Comparison of ENCODE assay signal across 9 mouse cellular contexts in the genomic region with DNA sequence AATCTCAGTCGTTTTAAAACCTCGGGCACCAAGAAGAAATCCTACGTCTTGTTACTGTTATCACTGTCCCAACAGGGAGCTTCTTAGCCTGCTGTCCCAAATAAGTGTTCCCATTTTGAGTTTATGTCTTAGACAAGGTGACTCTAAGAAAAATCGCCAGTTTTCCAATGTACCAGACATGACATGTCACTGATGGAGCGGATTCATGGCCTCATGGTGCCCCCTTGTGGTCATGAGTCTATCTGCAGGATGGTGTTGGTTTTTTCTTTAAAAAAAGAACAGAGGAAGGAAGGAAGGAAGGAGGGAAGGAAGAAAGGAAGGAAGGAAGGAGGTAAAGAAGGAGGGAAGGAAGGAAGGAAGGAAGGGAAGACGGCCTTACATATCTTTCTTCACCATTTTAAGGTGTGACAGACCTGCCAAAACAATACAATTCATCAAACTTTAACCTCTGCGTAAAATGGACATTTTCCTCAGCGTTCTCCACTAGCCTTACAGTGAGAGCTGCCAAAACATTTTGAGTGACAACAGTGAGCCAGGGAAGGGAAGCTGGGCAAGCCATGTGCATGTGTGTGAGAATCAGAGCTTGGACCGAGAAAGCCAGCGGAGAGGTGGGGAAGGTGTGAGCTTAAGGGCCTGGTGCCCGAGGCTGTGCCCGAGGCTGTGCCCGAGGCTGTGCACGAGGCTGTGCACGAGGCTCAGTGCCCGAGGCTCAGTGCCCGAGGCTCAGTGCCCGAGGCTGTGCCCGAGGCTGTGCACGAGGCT. TPM values are rescaled to one million over a fixed set of nuclear protein-coding genes. Genes with fewer than 3 reads are reported as not detected.
DNase-seq lines count a peak whose midpoint lies in the region; ATAC-seq and TF ChIP-seq lines count a peak whose summit lies in the region.
"Had no signal": no experiment of that assay in that cellular context is flagged by ENCODE, and none has a peak within 500 bp of the region (broad histone marks: within the 10 kb centered on the region; RNA-seq: fewer than 3 reads in every experiment).

No protein-coding gene starts in this region.

- no peak overlapping the region for H3K4me2 ChIP-seq in liver, embryonic 12.5 days
- no peak overlapping the region for H3K4me2 ChIP-seq in midbrain, embryonic 11.5 days
- no peak overlapping the region for H3K4me2 ChIP-seq in stomach, postnatal 0 days (replicated peaks; ENCODE audit: low read depth)
- H3K4me2 ChIP-seq: midbrain, embryonic 12.5 days had no signal

- intact Hi-C loops in gastrocnemius, postnatal 36 days (cut with DNase I) = loop anchor here (2.0 to 5.0 kb wide), 2 partner anchors 199 to 264 kb away; no protein-coding TSS in a partner anchor

- no peaks in the 10 kb centered on the region for H3K9me3 ChIP-seq in liver, embryonic 12.5 days (replicated peaks)
- no peaks in the 10 kb centered on the region for H3K9me3 ChIP-seq in midbrain, embryonic 11.5 days (ENCODE audit: control insufficient read depth, low read length)
- no peaks in the 10 kb centered on the region for H3K9me3 ChIP-seq in stomach, postnatal 0 days (ENCODE audit: control insufficient read depth, low read length)

- H3K36me3 ChIP-seq in liver, embryonic 12.5 days = no peaks in the 10 kb centered on the region
- H3K36me3 ChIP-seq in midbrain, embryonic 11.5 days (ENCODE audit: control insufficient read depth, insufficient read depth, low read length) = no peaks in the 10 kb centered on the region
- no peaks in the 10 kb centered on the region for H3K36me3 ChIP-seq in stomach, postnatal 0 days (ENCODE audit: control insufficient read depth, insufficient read depth, low read length)
- H3K36me3 ChIP-seq: midbrain, embryonic 12.5 days had no signal

- ATAC-seq in liver, embryonic 12.5 days = no peak
- no peak for ATAC-seq in midbrain, embryonic 11.5 days (ENCODE audit: low FRiP score)
- ATAC-seq in stomach, postnatal 0 days (ENCODE audit: low FRiP score, low TSS enrichment) = no peak

- TF ChIP-seq CTCF in stomach, postnatal 0 days (IDR thresholded peaks at IDR 0.05; ENCODE audit: low read depth) = peak; percentile 99

- TF ChIP-seq EP300 in stomach, postnatal 0 days (optimal IDR thresholded peaks at IDR 0.05) = no peak

- WGBS in liver, embryonic 12.5 days (ENCODE audit: insufficient replicate concordance) = 52% methylated on average over 20 of the region's 20 CpGs
- 70% methylated on average over 20 of the region's 20 CpGs for WGBS in midbrain, embryonic 11.5 days
- 65% methylated on average over 20 of the region's 20 CpGs for WGBS in stomach, postnatal 0 days

- no peaks in the 10 kb centered on the region for H3K4me1 ChIP-seq in liver, embryonic 12.5 days
- no peaks in the 10 kb centered on the region for H3K4me1 ChIP-seq in midbrain, embryonic 11.5 days (ENCODE audit: control insufficient read depth, insufficient read depth, low read length)
- no peaks in the 10 kb centered on the region for H3K4me1 ChIP-seq in stomach, postnatal 0 days (replicated peaks; ENCODE audit: control insufficient read depth, insufficient read depth)
- H3K4me1 ChIP-seq: midbrain, embryonic 12.5 days had no signal

- H3K27me3 ChIP-seq in liver, embryonic 12.5 days (replicated peaks) = 0 out of 2 replicates have a peak, but pooled peaks cover 13% of the 10 kb centered on the region
- H3K27me3 ChIP-seq in midbrain, embryonic 11.5 days (ENCODE audit: control insufficient read depth, insufficient read depth, low read length) = no peaks in the 10 kb centered on the region
- H3K27me3 ChIP-seq in stomach, postnatal 0 days (ENCODE audit: control insufficient read depth, insufficient read depth, low read length) = no peaks in the 10 kb centered on the region

- H3K27ac ChIP-seq in liver, embryonic 12.5 days = no peak overlapping the region
- H3K27ac ChIP-seq in midbrain, embryonic 11.5 days (ENCODE audit: low read depth, low read length) = no peak overlapping the region
- no peak overlapping the region for H3K27ac ChIP-seq in stomach, postnatal 0 days (replicated peaks)
- H3K27ac ChIP-seq: midbrain, embryonic 12.5 days had no signal

- peak; percentile 62 for DNase-seq in liver
- peak; percentile 58 for DNase-seq in T-cell, adult 2 months (ENCODE audit: low spot score)
- peak; percentile 83 to 85 for DNase-seq in cerebellum, postnatal 14 days
- DNase-seq in gastrocnemius, postnatal 36 days = peak; percentile 35 to 61
- peak; percentile 62 to 79 for DNase-seq in layer of hippocampus, postnatal 14 days (ENCODE audit: low spot score in 2 of 2)
- peak; percentile 97 for DNase-seq in midbrain, embryonic 11.5 days (ENCODE audit: low spot score, missing footprints)
- peak; percentile 67 for DNase-seq in stomach, postnatal 0 days (ENCODE audit: low spot score)

- H3K9ac ChIP-seq in liver, embryonic 12.5 days = no peak overlapping the region
- no peak overlapping the region for H3K9ac ChIP-seq in midbrain, embryonic 11.5 days (ENCODE audit: low read length)
- no peak overlapping the region for H3K9ac ChIP-seq in stomach, postnatal 0 days (ENCODE audit: low read length)
- H3K9ac ChIP-seq: midbrain, embryonic 12.5 days had no signal

- H3K4me3 ChIP-seq in liver, embryonic 12.5 days = no peak overlapping the region
- H3K4me3 ChIP-seq in midbrain, embryonic 11.5 days (ENCODE audit: low read depth, low read length) = no peak overlapping the region
- H3K4me3 ChIP-seq in stomach, postnatal 0 days (ENCODE audit: low read depth, low read length) = no peak overlapping the region
- H3K4me3 ChIP-seq: midbrain, embryonic 12.5 days had no signal

RNA-seq across cellular contexts. Expression of a gene that starts 42.6 kb away (rescaled TPM):
- polyA plus RNA-seq in liver, embryonic 12.5 days (2016; fragmentation: Nextera tagmentation; extraction: Ambion mirVana) = 13.3 TPM in 2 replicates
- 10 to 100 TPM; 48.2 to 51.3 TPM for total RNA-seq in gastrocnemius, postnatal 36 days (2021)
- 10 to 100 TPM; 70.4 to 74.5 TPM for total RNA-seq in layer of hippocampus, postnatal 14 days (2021)
- polyA plus RNA-seq in midbrain, embryonic 11.5 days (2014; fragmentation: Nextera tagmentation; extraction: Ambion mirVana) = 40.0 TPM in 2 replicates
- polyA plus RNA-seq in stomach, postnatal 0 days (2015; fragmentation: Nextera tagmentation; extraction: Ambion mirVana) = 8.3 and 8.7 TPM in 2 replicates
